Mouse (Mus musculus): ENCODE measurements at regions not wholly inside any gene's neighbourhood (a gene's known extent, or its start where the extent isn't known, plus 50 kb on each side); places are given as distances from the start of the nearest gene placed in this dataset.

GRCm38 (mm10) chr4:153599794-153600370 lies 117.3 kb upstream of the Ajap1 start:
- no peak for TF ChIP-seq CTCF (IDR thresholded peaks at IDR 0.05; ENCODE audit: low read depth, low read length)
- TF ChIP-seq POLR2A (IDR thresholded peaks at IDR 0.05; ENCODE audit: borderline replicate concordance, low read depth, low read length), result no peak
